Mouse (Mus musculus): ENCODE results near the gene Arhgap31. TPM values are rescaled to one million over a fixed set of nuclear protein-coding genes. Genes with fewer than 3 reads are reported as not detected.
"Not testable (repeated sequence)": the region's sequence is repeated elsewhere in the genome, so short reads cannot be mapped to it uniquely, and the experiment has no call there.

The Arhgap31 gene
- polyA plus RNA-seq, 1 experiment from 2014 or later = 8.4 TPM

DNA sequence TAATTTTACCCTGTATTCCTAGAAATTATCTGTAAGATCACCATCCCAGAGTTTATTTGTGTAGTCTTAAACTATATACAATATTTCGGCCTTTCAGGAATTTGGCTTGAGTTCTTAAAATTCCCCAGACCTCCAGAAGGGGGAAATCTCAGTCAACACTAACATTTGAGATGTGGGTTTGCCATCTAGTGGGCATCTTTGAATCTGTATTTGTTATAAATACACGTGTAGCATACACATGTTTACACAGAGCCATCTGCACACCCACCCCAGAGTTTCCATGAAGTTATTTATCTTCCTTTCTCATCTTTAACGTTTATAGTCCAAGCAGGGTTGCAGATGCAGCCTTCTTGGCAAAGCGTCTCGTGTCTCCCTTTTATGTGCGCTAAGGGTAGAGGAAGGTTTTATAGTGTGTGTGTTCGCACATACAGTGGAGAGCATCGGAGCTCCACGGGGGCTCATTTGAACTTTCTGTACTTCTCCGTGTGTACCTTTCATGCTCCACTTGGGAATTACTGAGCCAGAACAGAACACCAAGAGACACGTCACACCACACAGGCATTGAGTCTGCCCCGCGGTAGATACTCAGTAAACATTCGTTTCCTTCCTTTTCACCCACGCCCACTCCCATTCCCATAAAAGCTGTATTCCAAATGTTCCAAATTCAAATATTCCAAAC lies 16.7 kb upstream of the Arhgap31 start:
- Histone ChIP-seq H3K9me3 (ENCODE audit: control insufficient read depth, low read length) (no peaks in the 10 kb centered on the region), H3K4me1 (ENCODE audit: control insufficient read depth, insufficient read depth, low read length) (no peaks in the 10 kb centered on the region), H3K4me3 (ENCODE audit: low read depth, low read length) (no peak overlapping the region), H3K27ac (ENCODE audit: low read depth, low read length) (no peak overlapping the region), H3K4me2 (no peak overlapping the region), H3K9ac (ENCODE audit: low read length) (no peak overlapping the region), H3K27me3 (ENCODE audit: control insufficient read depth, insufficient read depth, low read length) (no peaks in the 10 kb centered on the region), H3K36me3 (ENCODE audit: control insufficient read depth, insufficient read depth, low read length) (no peaks in the 10 kb centered on the region)
- no peak for DNase-seq (ENCODE audit: low spot score, missing footprints)
- no peak for ATAC-seq (ENCODE audit: low FRiP score)
- WGBS = 71% methylated on average over 15 of the region's 15 CpGs

GRCm38 (mm10) chr16:38729139-38729538 lies 16.1 kb upstream of the Arhgap31 start:
- 86% methylated on average over 6 of the region's 6 CpGs for WGBS
- ATAC-seq (ENCODE audit: low FRiP score) (no peak), DNase-seq (ENCODE audit: low spot score, missing footprints) (no peak)
- Histone ChIP-seq H3K9ac (ENCODE audit: low read length) (no peak overlapping the region), H3K27me3 (ENCODE audit: control insufficient read depth, insufficient read depth, low read length) (no peaks in the 10 kb centered on the region), H3K36me3 (ENCODE audit: control insufficient read depth, insufficient read depth, low read length) (no peaks in the 10 kb centered on the region), H3K4me3 (ENCODE audit: low read depth, low read length) (no peak overlapping the region), H3K4me2 (no peak overlapping the region), H3K4me1 (ENCODE audit: control insufficient read depth, insufficient read depth, low read length) (no peaks in the 10 kb centered on the region), H3K9me3 (ENCODE audit: control insufficient read depth, low read length) (no peaks in the 10 kb centered on the region), H3K27ac (ENCODE audit: low read depth, low read length) (no peak overlapping the region)

DNA sequence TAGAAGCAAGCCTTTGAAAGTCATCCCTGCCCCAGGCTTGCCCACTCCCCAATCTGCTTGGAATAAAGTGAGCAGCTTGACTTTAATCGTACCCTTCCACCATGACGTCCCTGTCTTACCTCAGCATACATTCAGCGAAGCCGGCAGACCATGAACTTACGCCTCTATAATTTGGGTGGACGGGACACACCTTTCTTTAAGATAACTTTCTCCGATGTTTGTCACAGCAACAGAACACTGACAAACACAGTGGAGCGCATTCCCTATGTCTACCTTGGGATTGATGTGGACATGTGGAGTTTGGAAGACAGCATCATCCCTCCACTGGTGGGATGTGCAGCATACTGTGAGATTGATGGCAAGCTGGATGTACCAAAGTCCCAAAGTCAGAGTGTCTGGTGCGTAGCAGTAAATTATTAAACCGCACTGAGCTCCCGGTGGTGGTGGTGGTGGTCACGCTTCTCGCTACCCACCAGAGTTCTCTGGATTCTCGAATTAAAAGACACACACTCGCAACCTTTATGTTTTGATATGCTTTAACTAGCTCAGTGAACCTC lies 15.6 kb upstream of the Arhgap31 start:
- Histone ChIP-seq H3K4me3 (ENCODE audit: low read depth, low read length) (no peak overlapping the region), H3K9ac (ENCODE audit: low read length) (no peak overlapping the region), H3K27me3 (ENCODE audit: control insufficient read depth, insufficient read depth, low read length) (no peaks in the 10 kb centered on the region), H3K27ac (ENCODE audit: low read depth, low read length) (no peak overlapping the region), H3K36me3 (ENCODE audit: control insufficient read depth, insufficient read depth, low read length) (no peaks in the 10 kb centered on the region), H3K9me3 (ENCODE audit: control insufficient read depth, low read length) (no peaks in the 10 kb centered on the region), H3K4me2 (no peak overlapping the region), H3K4me1 (ENCODE audit: control insufficient read depth, insufficient read depth, low read length) (no peaks in the 10 kb centered on the region)
- 91% methylated on average over 15 of the region's 15 CpGs for WGBS
- ATAC-seq (ENCODE audit: low FRiP score) = no peak
- no peak for DNase-seq (ENCODE audit: low spot score, missing footprints)

GRCm38 (mm10) chr16:38724974-38725373 lies 11.9 kb upstream of the Arhgap31 start:
- Histone ChIP-seq H3K9ac (ENCODE audit: low read length) (no peak overlapping the region), H3K4me1 (ENCODE audit: control insufficient read depth, insufficient read depth, low read length) (no peaks in the 10 kb centered on the region), H3K27me3 (ENCODE audit: control insufficient read depth, insufficient read depth, low read length) (no peaks in the 10 kb centered on the region), H3K4me3 (ENCODE audit: low read depth, low read length) (no peak overlapping the region), H3K4me2 (no peak overlapping the region), H3K27ac (ENCODE audit: low read depth, low read length) (no peak overlapping the region), H3K9me3 (ENCODE audit: control insufficient read depth, low read length) (no peaks in the 10 kb centered on the region), H3K36me3 (ENCODE audit: control insufficient read depth, insufficient read depth, low read length) (no peaks in the 10 kb centered on the region)
- ATAC-seq (ENCODE audit: low FRiP score) (no peak), DNase-seq (ENCODE audit: low spot score, missing footprints) (no peak)
- 79% methylated on average over 13 of the region's 13 CpGs for WGBS

DNA sequence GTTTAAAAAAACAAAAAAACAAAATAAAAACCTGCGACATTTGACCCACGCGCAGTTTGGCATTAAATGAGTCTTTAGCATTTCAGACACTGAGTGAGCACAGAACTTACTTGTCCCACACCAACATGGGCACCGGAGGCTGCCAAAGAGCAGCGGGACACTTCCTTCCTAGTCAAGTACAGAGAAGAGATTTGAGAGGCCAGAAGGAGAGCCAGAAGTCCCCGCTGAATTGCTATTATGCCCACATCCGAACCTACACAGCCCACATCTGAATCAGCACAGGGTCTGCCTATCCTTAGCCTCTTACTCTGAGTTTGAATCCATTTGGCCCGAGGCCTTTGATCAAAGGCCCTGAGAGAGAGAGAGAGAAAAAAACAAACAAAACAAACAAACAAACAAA lies 11.2 kb upstream of the Arhgap31 start:
- ATAC-seq (ENCODE audit: low FRiP score) (no peak), DNase-seq (ENCODE audit: low spot score, missing footprints) (no peak)
- Histone ChIP-seq H3K9me3 (ENCODE audit: control insufficient read depth, low read length) (no peaks in the 10 kb centered on the region), H3K36me3 (ENCODE audit: control insufficient read depth, insufficient read depth, low read length) (no peaks in the 10 kb centered on the region), H3K4me3 (ENCODE audit: low read depth, low read length) (no peak overlapping the region), H3K4me2 (no peak overlapping the region), H3K9ac (ENCODE audit: low read length) (no peak overlapping the region), H3K27ac (ENCODE audit: low read depth, low read length) (no peak overlapping the region), H3K4me1 (ENCODE audit: control insufficient read depth, insufficient read depth, low read length) (no peaks in the 10 kb centered on the region), H3K27me3 (ENCODE audit: control insufficient read depth, insufficient read depth, low read length) (no peaks in the 10 kb centered on the region)
- 87% methylated on average over 8 of the region's 8 CpGs for WGBS

GRCm38 (mm10) chr16:38721377-38721776 lies 8.3 kb upstream of the Arhgap31 start:
- ATAC-seq (ENCODE audit: low FRiP score) = no peak
- no peak for DNase-seq (ENCODE audit: low spot score, missing footprints)
- H3K4me1 ChIP-seq (ENCODE audit: control insufficient read depth, insufficient read depth, low read length) = no peaks in the 10 kb centered on the region
- H3K36me3 ChIP-seq (ENCODE audit: control insufficient read depth, insufficient read depth, low read length) = no peaks in the 10 kb centered on the region
- no peak overlapping the region for H3K9ac ChIP-seq (ENCODE audit: low read length)
- H3K27me3 ChIP-seq (ENCODE audit: control insufficient read depth, insufficient read depth, low read length) = no peaks in the 10 kb centered on the region
- no peak overlapping the region for H3K4me3 ChIP-seq (ENCODE audit: low read depth, low read length)
- 94% methylated on average over 8 of the region's 9 CpGs for WGBS
- H3K9me3 ChIP-seq (ENCODE audit: control insufficient read depth, low read length) = no peaks in the 10 kb centered on the region
- no peak overlapping the region for H3K27ac ChIP-seq (ENCODE audit: low read depth, low read length)
- H3K4me2 ChIP-seq = no peak overlapping the region

DNA sequence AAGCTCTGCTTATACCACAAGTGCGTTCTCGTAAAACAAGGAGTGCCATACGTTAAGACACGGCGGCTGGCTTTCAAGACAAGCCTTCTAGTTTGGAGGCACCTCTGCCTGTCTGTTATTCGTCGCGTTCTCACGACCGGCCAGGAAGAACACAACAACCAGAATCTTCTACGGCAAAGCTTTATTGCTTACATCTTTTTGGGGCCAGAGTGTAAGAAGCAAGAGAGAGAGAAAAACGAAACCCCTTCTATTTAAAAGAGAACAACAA lies 1.1 kb upstream of the Arhgap31 start:
- H3K36me3 ChIP-seq (ENCODE audit: control insufficient read depth, insufficient read depth, low read length); H3K27ac ChIP-seq (ENCODE audit: low read depth, low read length); H3K9me3 ChIP-seq (ENCODE audit: control insufficient read depth, low read length); ATAC-seq (ENCODE audit: low FRiP score); H3K9ac ChIP-seq (ENCODE audit: low read length); H3K4me1 ChIP-seq (ENCODE audit: control insufficient read depth, insufficient read depth, low read length); H3K4me3 ChIP-seq (ENCODE audit: low read depth, low read length); DNase-seq (ENCODE audit: low spot score, missing footprints); H3K27me3 ChIP-seq (ENCODE audit: control insufficient read depth, insufficient read depth, low read length): not testable (repeated sequence)
- WGBS = 66% methylated on average over 11 of the region's 12 CpGs
- peak overlapping the region; percentile 10; the same call in 1 of the 2 replicates for H3K4me2 ChIP-seq

DNA sequence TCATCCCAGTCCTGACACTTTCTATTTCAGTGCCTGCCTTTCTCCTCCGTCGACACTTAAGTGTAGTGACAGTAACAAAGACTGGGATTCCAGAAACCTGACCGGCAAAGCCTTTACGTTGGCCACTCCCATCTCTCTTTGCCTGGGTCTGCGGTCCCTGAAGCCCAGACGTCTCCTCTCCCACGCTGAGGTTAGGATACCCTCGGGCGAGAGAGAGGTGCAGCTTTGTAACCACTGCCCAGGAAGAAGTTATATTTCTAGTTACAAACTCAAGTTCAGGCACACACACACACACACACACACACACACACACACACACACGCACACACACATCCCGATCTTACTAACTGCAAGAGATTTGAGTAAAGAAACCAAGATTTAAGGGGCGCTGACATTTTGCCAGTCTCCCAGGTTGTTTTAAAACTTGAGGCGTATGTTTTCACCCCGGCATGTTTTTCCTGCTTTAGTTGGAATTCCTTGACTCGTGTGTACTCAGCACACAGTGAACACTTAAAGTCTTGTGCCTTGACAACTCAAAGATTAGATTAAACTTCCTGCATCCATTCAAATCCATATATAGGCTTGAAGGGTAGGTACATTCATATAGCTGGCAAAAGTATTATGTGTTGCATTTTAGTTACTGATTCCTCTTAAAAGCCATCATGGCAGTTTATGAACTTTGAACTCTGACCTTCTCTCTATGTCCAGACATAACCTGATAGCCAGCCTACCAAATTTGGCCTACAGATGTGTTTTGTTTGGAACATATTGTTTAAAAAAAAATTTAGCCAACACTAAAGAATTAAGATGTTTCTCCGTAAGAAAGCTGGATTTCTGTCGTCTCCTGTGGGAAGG lies 557 bp upstream of the Arhgap31 start:
- Histone ChIP-seq H3K4me3 (ENCODE audit: low read depth, low read length) (peak overlapping the region; percentile 58), H3K27me3 (ENCODE audit: control insufficient read depth, insufficient read depth, low read length) (peaks cover 5% of the 10 kb centered on the region; the same call in 1 of the 2 replicates), H3K4me1 (ENCODE audit: control insufficient read depth, insufficient read depth, low read length) (no peaks in the 10 kb centered on the region; the same call in 1 of the 2 replicates), H3K4me2 (peak overlapping the region; percentile 87), H3K36me3 (ENCODE audit: control insufficient read depth, insufficient read depth, low read length) (no peaks in the 10 kb centered on the region), H3K9me3 (ENCODE audit: control insufficient read depth, low read length) (no peaks in the 10 kb centered on the region), H3K9ac (ENCODE audit: low read length) (peak overlapping the region; percentile 79), H3K27ac (ENCODE audit: low read depth, low read length) (no peak overlapping the region)
- peak; percentile 88 for DNase-seq (ENCODE audit: low spot score, missing footprints)
- 37% methylated on average over 17 of the region's 17 CpGs for WGBS
- peak; percentile 61 for ATAC-seq (ENCODE audit: low FRiP score)

- Histone ChIP-seq H3K9ac (ENCODE audit: low read length) (peak overlapping the region; percentile 79), H3K27me3 (ENCODE audit: control insufficient read depth, insufficient read depth, low read length) (peaks cover 5% of the 10 kb centered on the region; the same call in 1 of the 2 replicates), H3K4me1 (ENCODE audit: control insufficient read depth, insufficient read depth, low read length) (no peaks in the 10 kb centered on the region; the same call in 1 of the 2 replicates), H3K4me2 (peak overlapping the region; percentile 87), H3K36me3 (ENCODE audit: control insufficient read depth, insufficient read depth, low read length) (no peaks in the 10 kb centered on the region), H3K9me3 (ENCODE audit: control insufficient read depth, low read length) (no peaks in the 10 kb centered on the region), H3K27ac (ENCODE audit: low read depth, low read length) (no peak overlapping the region), H3K4me3 (ENCODE audit: low read depth, low read length) (peak overlapping the region; percentile 58)
- DNase-seq (ENCODE audit: low spot score, missing footprints) (peak; percentile 92), ATAC-seq (ENCODE audit: low FRiP score) (peak; percentile 64)
- WGBS = 8% methylated on average over 12 of the region's 12 CpGs
Measured at GRCm38 (mm10) chr16:38712105-38712504, 969 bp downstream of the Arhgap31 start.
